Mouse (Mus musculus) liver, embryonic 11.5 days (tissue): ENCODE measurements around the gene Fpgs. TPM values are rescaled to one million over a fixed set of nuclear protein-coding genes. Genes with fewer than 3 reads are reported as not detected.

Experiments used
- ATAC-seq: fragments of 200-750 bp; cut with Nextera tagmentation; replicated peaks from 2 replicates; pipeline ENCODE4 v1.8.0; 2017; ENCODE audit warnings: moderate number of reproducible peaks, mild to moderate bottlenecking, moderate TSS enrichment, moderate library complexity; ENCODE audit not compliant: low FRiP score
- DNase-seq: peaks from one replicate; pipeline ENCODE4 v3.0.0-alpha.2; 2017; ENCODE audit warnings: low spot score
- H3K27ac ChIP-seq: fragments of 300-500 bp; sonication (generic); 2 replicates; pipeline ENCODE4 v1.5.1; 2014; ENCODE audit warnings: mild to moderate bottlenecking, low read depth, low read length, control low read depth
- H3K27me3 ChIP-seq: fragments of 300-500 bp; sonication (generic); replicated peaks from 2 replicates; pipeline ENCODE4 v1.6.1; 2014; ENCODE audit warnings: low read length, mixed read lengths; ENCODE audit not compliant: control insufficient read depth, insufficient read depth
- H3K36me3 ChIP-seq: fragments of 300-500 bp; sonication (generic); 2 replicates; pipeline ENCODE4 v1.6.1; 2014; ENCODE audit warnings: mild to moderate bottlenecking, low read length, moderate library complexity, mixed read lengths; ENCODE audit not compliant: control insufficient read depth, insufficient read depth
- H3K4me1 ChIP-seq: fragments of 300-500 bp; sonication (generic); replicated peaks from 2 replicates; pipeline ENCODE4 v1.6.1; 2014; ENCODE audit warnings: low read length, mixed read lengths; ENCODE audit not compliant: control insufficient read depth, insufficient read depth
- H3K4me2 ChIP-seq: fragments of 300-500 bp; sonication (generic); 2 replicates; pipeline ENCODE4 v1.6.1; 2014; ENCODE audit warnings: mild to moderate bottlenecking, control low read depth, moderate library complexity
- H3K4me3 ChIP-seq: fragments of 300-500 bp; sonication (generic); 2 replicates; pipeline ENCODE4 v1.5.1; 2014; ENCODE audit warnings: low read depth, low read length, control low read depth
- H3K9ac ChIP-seq: fragments of 300-500 bp; sonication (generic); 2 replicates; pipeline ENCODE4 v1.6.1; 2014; ENCODE audit warnings: low read depth, low read length, control low read depth
- H3K9me3 ChIP-seq: fragments of 300-500 bp; sonication (generic); 2 replicates; pipeline ENCODE4 v1.6.1; 2016; ENCODE audit warnings: low read length, inconsistent platforms, mixed read lengths; ENCODE audit not compliant: control insufficient read depth
- WGBS: fragments of 180-500 bp; shearing (Covaris S2); extraction: QIAGEN DNeasy Blood & Tissue Kit; methylation state at CpG from one replicate; pipeline ENCODE4 v1.1.7; 2014; 5-methylcytosine and 5-hydroxymethylcytosine counted together
- polyA plus RNA-seq: library from polyadenylated mRNA; unstranded; fragments of >200 nt; fragmentation: Nextera tagmentation; extraction: Ambion mirVana; gene quantifications from 2 replicates; pipeline ENCODE4 v1.2.1, GENCODE M21; 2014

Gene Fpgs
- polyA plus RNA-seq, 1 experiment from 2014 or later, result 46.2 TPM

- no peaks in the 10 kb centered on the region for H3K9me3 ChIP-seq
- H3K4me3 ChIP-seq, result no peak overlapping the region
- DNase-seq (no peak), ATAC-seq (no peak)
- no peak overlapping the region for H3K9ac ChIP-seq
- WGBS, result 74% methylated on average over 14 of the region's 14 CpGs
- H3K4me2 ChIP-seq, result no peak overlapping the region
- H3K4me1 ChIP-seq, result no peaks in the 10 kb centered on the region; the same call in 1 of the 2 replicates
- peaks cover 12% of the 10 kb centered on the region for H3K36me3 ChIP-seq
- H3K27me3 ChIP-seq, result no peaks in the 10 kb centered on the region
- peak overlapping the region; percentile 7; the same call in 1 of the 2 replicates for H3K27ac ChIP-seq
These were observed 2.8 kb downstream of the Fpgs start for GRCm38 (mm10) chr2:32700966-32701743.

- WGBS, result 77% methylated on average over 6 of the region's 6 CpGs
These were observed 4.3 kb downstream of the Fpgs start for GRCm38 (mm10) chr2:32699680-32700079.

GRCm38 (mm10) chr2:32694691-32695090 lies 9.3 kb downstream of the Fpgs start:
- no peaks in the 10 kb centered on the region for H3K9me3 ChIP-seq
- H3K4me2 ChIP-seq, result peak overlapping the region; percentile 70
- peak overlapping the region; percentile 80; the same call in 1 of the 2 replicates for H3K4me3 ChIP-seq
- ATAC-seq, result no peak
- H3K4me1 ChIP-seq, result peaks cover 18% of the 10 kb centered on the region
- H3K27me3 ChIP-seq, result no peaks in the 10 kb centered on the region
- no peaks in the 10 kb centered on the region for H3K36me3 ChIP-seq
- no peak for DNase-seq
- H3K9ac ChIP-seq, result peak overlapping the region; percentile 46; the same call in 1 of the 2 replicates
- H3K27ac ChIP-seq, result peak overlapping the region; percentile 38; the same call in 1 of the 2 replicates
- 82% methylated on average over 12 of the region's 12 CpGs for WGBS

More at GRCm38 (mm10) chr2:32699680-32700079, 4.3 kb downstream of the Fpgs start:
- no peaks in the 10 kb centered on the region for H3K9me3 ChIP-seq
- no peak overlapping the region for H3K27ac ChIP-seq
- no peaks in the 10 kb centered on the region; the same call in 1 of the 2 replicates for H3K4me1 ChIP-seq
- peaks cover 3% of the 10 kb centered on the region; the same call in 1 of the 2 replicates for H3K36me3 ChIP-seq
- H3K4me2 ChIP-seq, result no peak overlapping the region
- no peak for ATAC-seq
- H3K27me3 ChIP-seq, result no peaks in the 10 kb centered on the region
- DNase-seq, result no peak
- no peak overlapping the region for H3K9ac ChIP-seq
- no peak overlapping the region for H3K4me3 ChIP-seq

- DNase-seq (peak; percentile 94), ATAC-seq (peak; percentile 98)
- Histone ChIP-seq H3K4me3 (peak overlapping the region; percentile 80), H3K4me1 (peaks cover 18% of the 10 kb centered on the region), H3K36me3 (no peaks in the 10 kb centered on the region), H3K27me3 (no peaks in the 10 kb centered on the region), H3K9ac (peak overlapping the region; percentile 92), H3K27ac (peak overlapping the region; percentile 80), H3K4me2 (peak overlapping the region; percentile 89), H3K9me3 (no peaks in the 10 kb centered on the region)
- under 1% methylated on average over 51 of the region's 51 CpGs for WGBS
These were observed 10.0 kb downstream of the Fpgs start for GRCm38 (mm10) chr2:32693823-32694411.

GRCm38 (mm10) chr2:32693282-32693681 lies 10.7 kb downstream of the Fpgs start:
- Histone ChIP-seq H3K4me3 (peak overlapping the region; percentile 80), H3K36me3 (no peaks in the 10 kb centered on the region; the same call in 1 of the 2 replicates), H3K27me3 (no peaks in the 10 kb centered on the region), H3K9ac (peak overlapping the region; percentile 92), H3K9me3 (no peaks in the 10 kb centered on the region), H3K4me1 (peaks cover 18% of the 10 kb centered on the region), H3K4me2 (peak overlapping the region; percentile 89), H3K27ac (peak overlapping the region; percentile 80; the same call in 1 of the 2 replicates)
- no peak for ATAC-seq
- WGBS, result 12% methylated on average over 7 of the region's 7 CpGs
- DNase-seq, result no peak

GRCm38 (mm10) chr2:32692496-32692895 lies 11.4 kb downstream of the Fpgs start:
- peaks cover 18% of the 10 kb centered on the region for H3K4me1 ChIP-seq
- ATAC-seq, result no peak
- H3K4me3 ChIP-seq, result peak overlapping the region; percentile 80
- H3K27ac ChIP-seq, result peak overlapping the region; percentile 41
- H3K9ac ChIP-seq, result peak overlapping the region; percentile 92; the same call in 1 of the 2 replicates
- H3K9me3 ChIP-seq, result no peaks in the 10 kb centered on the region
- H3K4me2 ChIP-seq, result peak overlapping the region; percentile 89
- DNase-seq, result no peak
- 92% methylated on average over 14 of the region's 14 CpGs for WGBS
- no peaks in the 10 kb centered on the region for H3K27me3 ChIP-seq
- H3K36me3 ChIP-seq, result peaks cover 7% of the 10 kb centered on the region

- Histone ChIP-seq H3K4me2 (0 out of 2 replicates have a peak overlapping the region, but pooled peaks have one; percentile 4), H3K36me3 (peaks cover 18% of the 10 kb centered on the region), H3K4me1 (peaks cover 18% of the 10 kb centered on the region), H3K4me3 (peak overlapping the region; percentile 3; the same call in 1 of the 2 replicates), H3K27ac (no peak overlapping the region), H3K27me3 (no peaks in the 10 kb centered on the region), H3K9me3 (no peaks in the 10 kb centered on the region), H3K9ac (no peak overlapping the region)
- DNase-seq, result no peak
- 73% methylated on average over 11 of the region's 11 CpGs for WGBS
- ATAC-seq, result no peak
These were observed 12.9 kb downstream of the Fpgs start for GRCm38 (mm10) chr2:32691041-32691440.

- Histone ChIP-seq H3K27me3 (no peaks in the 10 kb centered on the region), H3K9me3 (no peaks in the 10 kb centered on the region), H3K9ac (no peak overlapping the region), H3K4me2 (no peak overlapping the region), H3K27ac (no peak overlapping the region), H3K4me1 (peaks cover 18% of the 10 kb centered on the region), H3K36me3 (peaks cover 32% of the 10 kb centered on the region), H3K4me3 (no peak overlapping the region)
- DNase-seq, result peak; percentile 74
- 22% methylated on average over 5 of the region's 5 CpGs for WGBS
- peak; percentile 24; the same call in 1 of the 2 replicates for ATAC-seq
These were observed 14.5 kb downstream of the Fpgs start for GRCm38 (mm10) chr2:32689420-32689819.
